In the genomic region with DNA sequence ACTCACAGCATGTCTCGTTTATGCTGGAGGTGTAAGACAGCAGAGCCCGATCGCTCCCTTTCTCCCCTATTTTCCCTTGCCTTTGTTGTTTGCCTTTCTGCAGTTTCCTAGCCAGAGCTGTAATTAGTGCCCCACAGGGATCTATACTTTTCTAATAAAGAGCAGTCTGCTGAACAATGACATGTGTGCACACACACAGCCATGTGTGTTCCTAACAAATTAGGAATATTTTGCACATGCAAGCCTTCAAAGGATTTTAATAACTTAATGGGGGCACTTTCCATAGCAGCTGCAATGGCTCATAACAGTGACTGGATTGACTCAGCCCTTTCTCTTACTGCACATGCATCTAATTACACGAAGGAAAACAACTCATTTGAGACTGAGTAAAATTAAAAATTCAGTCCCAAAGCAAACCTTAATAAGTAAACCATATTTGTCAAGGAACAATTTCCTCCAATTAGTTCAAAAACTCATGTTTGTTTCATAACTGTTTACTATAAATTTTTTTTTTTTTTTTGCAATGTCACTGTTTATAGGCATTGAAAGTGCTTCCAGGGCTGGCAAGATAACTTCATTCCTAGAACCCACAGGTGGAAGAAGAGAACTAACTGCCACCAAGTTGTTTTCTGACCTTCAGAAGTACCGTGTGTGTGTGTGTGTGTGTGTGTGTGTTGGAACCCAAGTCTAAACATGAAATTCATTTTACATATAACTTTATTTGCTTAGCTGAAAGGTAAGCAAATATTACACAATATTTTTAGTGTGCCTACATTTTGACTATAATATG, we compare ENCODE assay signal across 12 mouse cellular contexts. TPM values are rescaled to one million over a fixed set of nuclear protein-coding genes. Genes with fewer than 3 reads are reported as not detected.
DNase-seq lines count a peak whose midpoint lies in the region; ATAC-seq lines count a peak whose summit lies in the region.
"Had no signal": no experiment of that assay in that cellular context is flagged by ENCODE, and none has a peak within 500 bp of the region (broad histone marks: within the 10 kb centered on the region; RNA-seq: fewer than 3 reads in every experiment).

No protein-coding gene starts in this region.

- no peaks in the 10 kb centered on the region for H3K9me3 ChIP-seq in limb, embryonic 11.5 days (ENCODE audit: control insufficient read depth, low read length)
- H3K9me3 ChIP-seq in limb, embryonic 10.5 days (replicated peaks): no peaks in the 10 kb centered on the region
- no peaks in the 10 kb centered on the region for H3K9me3 ChIP-seq in embryonic facial prominence, embryonic 14.5 days (ENCODE audit: control insufficient read depth, low read length)
- H3K9me3 ChIP-seq in hindbrain, embryonic 13.5 days: no peaks in the 10 kb centered on the region

- H3K27ac ChIP-seq in limb, embryonic 11.5 days (replicated peaks; ENCODE audit: low read depth, low read length): no peak overlapping the region
- H3K27ac ChIP-seq in limb, embryonic 10.5 days: no peak overlapping the region
- H3K27ac ChIP-seq in embryonic facial prominence, embryonic 14.5 days (replicated peaks; ENCODE audit: low read depth, low read length): no peak overlapping the region
- peak overlapping the region; percentile 66 for H3K27ac ChIP-seq in hindbrain, embryonic 13.5 days
- H3K27ac ChIP-seq: kidney, postnatal 0 days; macrophage had no signal

- H3K4me1 ChIP-seq in limb, embryonic 11.5 days (ENCODE audit: control insufficient read depth, insufficient read depth, low read length): peaks cover 5% of the 10 kb centered on the region
- H3K4me1 ChIP-seq in limb, embryonic 10.5 days: peaks cover 17% of the 10 kb centered on the region
- no peaks in the 10 kb centered on the region for H3K4me1 ChIP-seq in embryonic facial prominence, embryonic 14.5 days (ENCODE audit: control insufficient read depth, insufficient read depth, low read length)
- peaks cover 25% of the 10 kb centered on the region for H3K4me1 ChIP-seq in hindbrain, embryonic 13.5 days (replicated peaks)

- ATAC-seq in limb, embryonic 11.5 days (ENCODE audit: insufficient number of reproducible peaks, low FRiP score, low TSS enrichment, low read depth): no peak
- ATAC-seq in embryonic facial prominence, embryonic 14.5 days (ENCODE audit: low read depth): 0 out of 2 replicates have a peak, but pooled peaks have one; percentile 57
- ATAC-seq in hindbrain, embryonic 13.5 days (ENCODE audit: low FRiP score): no peak
- peak; percentile 50 for ATAC-seq in megakaryocyte progenitor cell, adult 5-6 weeks (replicated peaks; ENCODE audit: poor library complexity)

- no peak overlapping the region for H3K4me3 ChIP-seq in limb, embryonic 11.5 days (ENCODE audit: low read depth, low read length)
- no peak overlapping the region for H3K4me3 ChIP-seq in limb, embryonic 10.5 days
- H3K4me3 ChIP-seq in embryonic facial prominence, embryonic 14.5 days (ENCODE audit: low read depth, low read length): no peak overlapping the region
- H3K4me3 ChIP-seq in hindbrain, embryonic 13.5 days: no peak overlapping the region

- H3K4me2 ChIP-seq in limb, embryonic 11.5 days (ENCODE audit: low read depth, severe bottlenecking): no peak overlapping the region
- no peak overlapping the region for H3K4me2 ChIP-seq in embryonic facial prominence, embryonic 14.5 days (ENCODE audit: low read depth, low read length)
- 0 out of 2 replicates have a peak overlapping the region, but pooled peaks have one; percentile 15 for H3K4me2 ChIP-seq in hindbrain, embryonic 13.5 days

- H3K9ac ChIP-seq in limb, embryonic 11.5 days (ENCODE audit: low read length): no peak overlapping the region
- no peak overlapping the region for H3K9ac ChIP-seq in embryonic facial prominence, embryonic 14.5 days (ENCODE audit: low read depth, low read length)
- H3K9ac ChIP-seq in hindbrain, embryonic 13.5 days: no peak overlapping the region

- H3K36me3 ChIP-seq in limb, embryonic 11.5 days (ENCODE audit: control insufficient read depth, insufficient read depth, low read length): no peaks in the 10 kb centered on the region
- H3K36me3 ChIP-seq in limb, embryonic 10.5 days: peaks cover 13% of the 10 kb centered on the region
- no peaks in the 10 kb centered on the region for H3K36me3 ChIP-seq in embryonic facial prominence, embryonic 14.5 days (ENCODE audit: control insufficient read depth, insufficient read depth, low read length)
- H3K36me3 ChIP-seq in hindbrain, embryonic 13.5 days: no peaks in the 10 kb centered on the region

- no peaks in the 10 kb centered on the region for H3K27me3 ChIP-seq in limb, embryonic 11.5 days (ENCODE audit: control insufficient read depth, insufficient read depth, low read length)
- H3K27me3 ChIP-seq in limb, embryonic 10.5 days (ENCODE audit: low read depth, poor library complexity, severe bottlenecking): no peaks in the 10 kb centered on the region
- no peaks in the 10 kb centered on the region for H3K27me3 ChIP-seq in embryonic facial prominence, embryonic 14.5 days (replicated peaks; ENCODE audit: control insufficient read depth, insufficient read depth, low read length)
- H3K27me3 ChIP-seq in hindbrain, embryonic 13.5 days: no peaks in the 10 kb centered on the region
- H3K27me3 ChIP-seq: CH12.LX had no signal

- WGBS in limb, embryonic 11.5 days: 22% methylated on average over 5 of the region's 5 CpGs
- 42% methylated on average over 5 of the region's 5 CpGs for WGBS in limb, embryonic 10.5 days
- WGBS in embryonic facial prominence, embryonic 14.5 days: 29% methylated on average over 5 of the region's 5 CpGs
- WGBS in hindbrain, embryonic 13.5 days: 27% methylated on average over 5 of the region's 5 CpGs

- peak; percentile 29 for DNase-seq in limb, embryonic 11.5 days (ENCODE audit: low spot score)
- no peak for DNase-seq in limb, embryonic 10.5 days (ENCODE audit: low spot score)
- peak; percentile 57 for DNase-seq in embryonic facial prominence, embryonic 14.5 days (ENCODE audit: low spot score)
- DNase-seq in lung, postnatal 14 days: no peak
- no peak for DNase-seq in ovary, postnatal 36 days (ENCODE audit: low spot score)
- no peak for DNase-seq in spleen, adult 18-20 months
- DNase-seq: thymus, postnatal 25 days had no signal

RNA-seq across cellular contexts. Expression of a gene that starts 48.6 kb away (rescaled TPM):
- polyA plus RNA-seq in limb, embryonic 11.5 days (2014; fragmentation: Nextera tagmentation; extraction: Ambion mirVana): not detected in 2 replicates
- not detected in 2 replicates for polyA plus RNA-seq in limb, embryonic 10.5 days (2016; fragmentation: Nextera tagmentation; extraction: Ambion mirVana)
- polyA plus RNA-seq in embryonic facial prominence, embryonic 14.5 days (2014; fragmentation: Nextera tagmentation; extraction: Ambion mirVana): 0.07 and 0.14 TPM in 2 replicates
- not detected in 2 replicates for polyA plus RNA-seq in hindbrain, embryonic 13.5 days (2015; fragmentation: Nextera tagmentation; extraction: Ambion mirVana)
- 0.07 and 0.34 TPM in 2 replicates for total RNA-seq in megakaryocyte progenitor cell, adult 5-6 weeks (2015)
- total RNA-seq in megakaryocyte progenitor cell, adult 5-6 weeks (2017): 0.50 and 0.61 TPM in 2 replicates

RNA-seq across cellular contexts. Expression of a gene that starts 49.2 kb away (rescaled TPM):
- 107 and 120 TPM in 2 replicates for polyA plus RNA-seq in limb, embryonic 11.5 days (2014; fragmentation: Nextera tagmentation; extraction: Ambion mirVana)
- polyA plus RNA-seq in limb, embryonic 10.5 days (2016; fragmentation: Nextera tagmentation; extraction: Ambion mirVana): 105 and 122 TPM in 2 replicates
- polyA plus RNA-seq in embryonic facial prominence, embryonic 14.5 days (2014; fragmentation: Nextera tagmentation; extraction: Ambion mirVana): 64.9 and 65.1 TPM in 2 replicates
- 94.7 and 95.1 TPM in 2 replicates for polyA plus RNA-seq in hindbrain, embryonic 13.5 days (2015; fragmentation: Nextera tagmentation; extraction: Ambion mirVana)
- total RNA-seq in megakaryocyte progenitor cell, adult 5-6 weeks (2015): 42.5 and 53.5 TPM in 2 replicates
- 49.7 and 78.9 TPM in 2 replicates for total RNA-seq in megakaryocyte progenitor cell, adult 5-6 weeks (2017)

Comparison
In these comparisons a context has a peak if more than half of its experiments do, and no peak if none do; other contexts are left out.
1. DNase-seq: peak in limb, embryonic 11.5 days (single experiment) and embryonic facial prominence, embryonic 14.5 days (single experiment); none in limb, embryonic 10.5 days (single experiment), lung, postnatal 14 days (single experiment), ovary, postnatal 36 days (single experiment) and spleen, adult 18-20 months (0 of 2).
2. ATAC-seq: peak in embryonic facial prominence, embryonic 14.5 days (single experiment) and megakaryocyte progenitor cell, adult 5-6 weeks (single experiment); none in limb, embryonic 11.5 days (single experiment) and hindbrain, embryonic 13.5 days (single experiment).